Mouse (Mus musculus): ENCODE results near the gene Olfr1278. TPM values are rescaled to one million over a fixed set of nuclear protein-coding genes. Genes with fewer than 3 reads are reported as not detected.
"Not testable (repeated sequence)": the region's sequence is repeated elsewhere in the genome, so short reads cannot be mapped to it uniquely, and the experiment has no call there.

Olfr1278 gene
- not detected in 2 replicates for polyA plus RNA-seq (2016; fragmentation: Nextera tagmentation; extraction: Ambion mirVana)

DNA sequence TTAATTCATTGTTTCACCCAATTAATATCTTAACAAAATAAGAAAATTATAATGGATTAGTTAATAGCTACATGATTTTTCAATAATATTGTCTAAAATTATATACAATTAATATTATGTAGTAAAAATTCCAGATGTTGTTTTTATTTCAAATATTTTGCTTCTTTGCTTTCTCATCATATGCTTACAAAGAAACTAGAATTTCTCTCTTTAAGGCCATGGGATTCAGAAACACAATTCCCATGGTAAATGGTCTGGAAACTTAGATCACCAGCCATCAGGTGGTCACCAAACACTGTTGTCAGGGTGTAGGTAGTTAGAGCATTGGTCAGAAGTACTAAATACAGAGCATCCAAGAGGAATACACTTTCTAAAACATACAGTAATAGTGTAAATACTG lies at the start of gene Olfr1278:
TSS of gene Olfr1278 (plus strand) at position 301 of the 400 bp plus-strand sequence.
- no peak for DNase-seq (ENCODE audit: extremely low spot score, low spot score)
- no peaks in the 10 kb centered on the region for H3K27me3 ChIP-seq (ENCODE audit: poor library complexity, severe bottlenecking)
- no peak within 1 kb of the TSS for H3K27ac ChIP-seq
- H3K4me1 ChIP-seq = no peaks in the 10 kb centered on the region
- H3K36me3 ChIP-seq (replicated peaks) = no peaks in the 10 kb centered on the region
- no peaks in the 10 kb centered on the region for H3K9me3 ChIP-seq
- no peak within 1 kb of the TSS for H3K4me3 ChIP-seq

DNA sequence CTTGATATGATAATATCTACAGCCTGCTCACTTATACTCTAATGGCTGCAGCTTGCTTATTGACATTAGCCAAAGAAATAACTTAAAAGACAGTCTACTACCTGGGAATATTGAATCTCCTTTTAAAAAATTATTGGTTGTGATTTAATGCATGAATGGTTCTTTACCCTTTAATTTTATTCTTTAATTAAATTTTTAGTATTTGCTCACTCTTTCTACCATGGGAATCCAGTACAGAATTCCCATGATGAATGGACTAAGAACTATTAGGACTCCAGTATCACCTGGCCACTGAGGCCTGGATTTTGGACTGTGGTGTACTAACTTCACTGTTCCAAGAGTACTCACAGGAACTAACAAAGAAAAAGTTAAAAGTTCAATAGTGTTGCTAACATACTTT lies 35.7 kb upstream of the Olfr1278 start, which contains the start of gene Olfr1276:
TSS of gene Olfr1276 (plus strand) at position 301 of the 400 bp plus-strand sequence.
- no peak for DNase-seq (ENCODE audit: extremely low spot score, low spot score)
- H3K4me3 ChIP-seq = no peak within 1 kb of the TSS
- H3K27ac ChIP-seq = no peak within 1 kb of the TSS
- H3K36me3 ChIP-seq (replicated peaks) = no peaks in the 10 kb centered on the region
- no peaks in the 10 kb centered on the region for H3K4me1 ChIP-seq
- no peaks in the 10 kb centered on the region for H3K9me3 ChIP-seq
- no peaks in the 10 kb centered on the region for H3K27me3 ChIP-seq (ENCODE audit: poor library complexity, severe bottlenecking)

DNA sequence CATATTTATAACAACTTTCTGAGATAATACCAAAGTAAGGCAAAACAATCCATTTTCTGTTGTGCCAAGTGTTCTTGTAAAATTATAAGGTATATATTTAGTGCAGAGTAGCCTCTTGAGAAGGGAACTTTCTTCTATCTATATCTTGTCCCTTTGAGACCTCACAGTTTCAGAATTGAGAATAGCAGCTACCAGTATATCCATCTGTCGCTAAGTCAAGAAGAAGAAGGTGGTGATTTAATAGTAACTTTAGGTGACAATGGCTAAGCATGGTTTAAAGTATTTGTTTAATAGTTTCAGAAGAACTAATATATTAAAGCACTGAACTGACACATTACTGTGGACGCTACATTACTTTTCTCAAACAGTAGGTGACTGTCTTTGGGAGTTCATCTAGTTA lies 15.9 kb upstream of the Olfr1278 start, which contains the start of gene Olfr1277:
TSS of gene Olfr1277 (minus strand) at position 101 of the 400 bp plus-strand sequence.
- whole genome bisulfite sequencing = 84% methylated on average over 2 of the region's 2 CpGs
- Histone ChIP-seq H3K4me1 (no peaks in the 10 kb centered on the region), H3K27me3 (ENCODE audit: poor library complexity, severe bottlenecking) (no peaks in the 10 kb centered on the region), H3K36me3 (replicated peaks) (no peaks in the 10 kb centered on the region), H3K4me3 (no peak within 1 kb of the TSS), H3K27ac (no peak within 1 kb of the TSS), H3K9me3 (no peaks in the 10 kb centered on the region)
- DNase-seq (ENCODE audit: extremely low spot score, low spot score) = no peak

DNA sequence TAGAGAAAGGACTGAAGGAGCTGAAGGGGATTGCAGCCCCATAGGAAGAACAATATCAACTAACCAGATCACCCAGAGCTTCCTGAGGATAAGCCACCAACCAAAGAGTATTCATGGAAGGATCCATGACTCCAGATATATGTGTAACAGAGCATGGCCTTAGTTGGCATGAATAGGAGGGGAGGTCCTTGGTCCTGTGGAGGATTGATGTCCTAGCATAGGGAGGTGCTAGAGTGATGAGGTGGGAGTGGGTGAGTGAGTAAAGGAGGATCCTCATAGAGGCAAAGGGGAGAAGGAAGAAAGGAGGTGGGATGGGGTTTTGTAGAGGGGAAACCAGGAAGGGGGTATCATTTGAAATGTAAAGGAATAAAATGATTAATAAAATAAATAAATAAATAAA lies 8.6 kb downstream of the Olfr1278 start:
- Histone ChIP-seq H3K9me3 (no peaks in the 10 kb centered on the region), H3K27me3 (ENCODE audit: poor library complexity, severe bottlenecking) (no peaks in the 10 kb centered on the region), H3K4me3 (no peak overlapping the region), H3K27ac (no peak overlapping the region), H3K36me3 (replicated peaks) (no peaks in the 10 kb centered on the region), H3K4me1 (no peaks in the 10 kb centered on the region)
- no peak for DNase-seq (ENCODE audit: extremely low spot score, low spot score)

DNA sequence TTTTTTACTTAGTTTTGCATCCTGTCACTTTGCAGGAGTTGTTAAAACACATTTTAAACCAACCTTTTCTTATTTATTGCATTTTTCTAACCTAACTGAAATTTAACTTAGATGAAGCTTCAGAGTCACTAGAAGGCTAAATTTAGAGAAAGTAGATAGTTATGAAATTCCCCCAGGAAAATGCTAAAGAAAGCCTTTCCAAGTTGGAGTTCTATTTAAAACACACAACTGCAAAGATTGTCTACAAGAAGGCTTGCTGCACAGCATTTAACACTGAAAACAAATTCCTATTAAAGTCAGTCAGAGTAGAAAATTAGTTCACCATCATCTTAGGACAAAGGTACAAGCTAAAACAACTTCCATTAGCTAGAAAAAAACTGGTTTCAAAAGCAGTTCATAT lies 10.4 kb downstream of the Olfr1278 start, which contains the start of gene Olfr1279:
TSS of gene Olfr1279 (plus strand) at position 262 of the 400 bp plus-strand sequence.
- H3K27me3 ChIP-seq (ENCODE audit: poor library complexity, severe bottlenecking) = no peaks in the 10 kb centered on the region
- no peak for DNase-seq (ENCODE audit: extremely low spot score, low spot score)
- H3K9me3 ChIP-seq = no peaks in the 10 kb centered on the region
- no peak within 1 kb of the TSS for H3K27ac ChIP-seq
- no peaks in the 10 kb centered on the region for H3K36me3 ChIP-seq (replicated peaks)
- no peaks in the 10 kb centered on the region for H3K4me1 ChIP-seq
- H3K4me3 ChIP-seq = no peak within 1 kb of the TSS

DNA sequence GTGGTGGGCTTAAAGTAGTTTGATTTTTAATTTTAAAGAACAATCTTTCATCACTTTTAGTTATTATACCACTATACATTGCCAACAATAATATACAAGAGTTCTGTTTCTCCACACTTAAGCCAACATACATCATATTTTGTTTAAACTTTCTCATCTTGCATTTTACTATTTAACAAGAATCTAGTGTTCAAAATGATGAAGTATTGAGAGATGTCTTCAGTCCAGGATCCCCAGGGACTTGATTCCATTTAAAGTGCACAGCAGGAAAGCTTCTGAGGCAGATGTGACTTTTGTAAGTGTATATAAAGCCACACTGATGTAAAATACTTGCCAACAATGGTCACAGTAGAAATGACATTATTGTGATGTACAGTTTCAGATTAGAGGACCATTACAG lies 23.8 kb downstream of the Olfr1278 start, which contains the start of gene Olfr1280:
TSS of gene Olfr1280 (plus strand) at position 301 of the 400 bp plus-strand sequence.
- no peaks in the 10 kb centered on the region for H3K9me3 ChIP-seq
- no peak within 1 kb of the TSS for H3K27ac ChIP-seq
- H3K27me3 ChIP-seq (ENCODE audit: poor library complexity, severe bottlenecking) = no peaks in the 10 kb centered on the region
- H3K4me3 ChIP-seq = no peak within 1 kb of the TSS
- no peaks in the 10 kb centered on the region for H3K4me1 ChIP-seq
- DNase-seq (ENCODE audit: extremely low spot score, low spot score) = no peak
- H3K36me3 ChIP-seq (replicated peaks) = no peaks in the 10 kb centered on the region

DNA sequence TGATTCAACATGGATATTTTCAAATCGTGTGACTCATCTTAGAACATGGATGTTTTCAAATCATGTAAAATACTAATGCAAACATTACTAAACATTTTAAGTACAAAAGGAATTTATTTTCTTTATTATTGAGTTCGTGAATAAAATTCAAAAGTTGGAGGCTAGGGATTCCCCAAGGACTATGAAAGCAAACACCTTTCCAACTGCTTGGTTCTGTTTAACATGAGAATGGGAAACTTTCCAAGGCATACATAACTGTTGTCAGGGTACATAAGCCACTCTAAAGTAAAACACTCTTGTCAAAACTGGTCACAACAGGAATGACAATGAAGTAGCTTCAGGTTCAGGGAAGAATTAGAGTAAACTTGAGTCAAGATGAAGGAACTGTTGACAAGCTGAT lies 36.3 kb downstream of the Olfr1278 start, which contains the start of gene Olfr1281:
TSS of gene Olfr1281 (plus strand) at position 301 of the 400 bp plus-strand sequence.
- no peaks in the 10 kb centered on the region for H3K9me3 ChIP-seq
- H3K4me3 ChIP-seq = no peak within 1 kb of the TSS

DNA sequence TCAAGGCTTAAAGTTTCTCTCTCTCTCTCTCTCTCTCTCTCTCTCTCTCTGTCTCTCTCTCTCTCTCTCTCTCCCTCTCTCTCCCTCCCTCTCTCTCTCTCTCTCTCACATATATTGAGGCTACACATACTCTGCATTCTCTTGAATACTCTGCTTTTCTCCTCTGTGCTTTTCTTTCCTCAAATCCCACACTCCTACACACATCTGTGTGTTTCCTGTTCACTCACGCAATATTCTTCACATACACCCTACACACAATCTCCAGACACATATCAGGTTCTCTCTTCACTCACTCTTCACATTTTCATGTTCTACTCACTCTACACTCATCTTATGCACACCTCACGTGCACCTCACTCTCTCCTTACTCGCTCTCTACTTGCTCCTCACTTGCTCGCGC lies 43.8 kb downstream of the Olfr1278 start:
- H3K27ac ChIP-seq; DNase-seq (ENCODE audit: extremely low spot score, low spot score); H3K36me3 ChIP-seq (replicated peaks); H3K27me3 ChIP-seq (ENCODE audit: poor library complexity, severe bottlenecking); H3K4me3 ChIP-seq; H3K4me1 ChIP-seq; H3K9me3 ChIP-seq: not testable (repeated sequence)
- 92% methylated on average over 5 of the region's 5 CpGs for WGBS

More for the DNA sequence above, 36.3 kb downstream of the Olfr1278 start, which contains the start of gene Olfr1281:
- no peaks in the 10 kb centered on the region for H3K27me3 ChIP-seq (ENCODE audit: poor library complexity, severe bottlenecking)
- DNase-seq (ENCODE audit: extremely low spot score, low spot score) = no peak
- no peak within 1 kb of the TSS for H3K27ac ChIP-seq
- H3K36me3 ChIP-seq (replicated peaks) = no peaks in the 10 kb centered on the region
- 76% methylated on average over 2 of the region's 2 CpGs for WGBS
- H3K4me1 ChIP-seq = no peaks in the 10 kb centered on the region

DNA sequence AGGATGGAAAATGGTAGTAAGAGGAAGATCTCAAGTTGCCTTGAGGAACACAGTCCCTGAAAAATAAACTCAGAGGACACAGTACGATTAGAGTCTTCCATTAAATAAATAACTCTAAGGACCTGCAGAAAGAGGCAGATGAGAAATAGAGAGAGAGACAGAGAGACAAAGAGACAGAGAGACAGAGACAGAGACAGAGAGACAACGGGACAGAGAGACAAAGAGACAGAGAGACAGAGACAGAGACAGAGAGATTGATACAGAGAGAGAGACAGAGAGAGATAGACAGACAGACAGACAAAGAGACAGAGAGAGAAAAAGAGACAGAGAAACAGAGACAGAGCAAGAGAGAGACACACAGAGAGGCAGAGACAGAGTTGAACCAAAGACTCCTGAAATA lies 46.0 kb downstream of the Olfr1278 start, which contains the start of gene Olfr1282:
TSS of gene Olfr1282 (minus strand) at position 101 of the 400 bp plus-strand sequence.
- H3K4me3 ChIP-seq = no peak within 1 kb of the TSS
- no peaks in the 10 kb centered on the region; the same call in 1 of the 2 replicates for H3K9me3 ChIP-seq
- no peaks in the 10 kb centered on the region for H3K36me3 ChIP-seq (replicated peaks)
- no peak for DNase-seq (ENCODE audit: extremely low spot score, low spot score)
- 80% methylated on average over 2 of the region's 2 CpGs for WGBS
- H3K27me3 ChIP-seq (ENCODE audit: poor library complexity, severe bottlenecking) = no peaks in the 10 kb centered on the region
- H3K4me1 ChIP-seq = no peaks in the 10 kb centered on the region
- H3K27ac ChIP-seq = no peak within 1 kb of the TSS

Other genes with a start within 250 kb of the Olfr1278 start
- not detected in 2 replicates for gene Gm13941, start 184.2 kb upstream of the Olfr1278 start, polyA plus RNA-seq (2016; fragmentation: Nextera tagmentation; extraction: Ambion mirVana)
- not detected in 2 replicates for gene Gm15130, start 137.2 kb upstream of the Olfr1278 start, polyA plus RNA-seq (2016; fragmentation: Nextera tagmentation; extraction: Ambion mirVana)
- not detected in 2 replicates for gene 4930430A15Rik, start 60.5 kb upstream of the Olfr1278 start, polyA plus RNA-seq (2016; fragmentation: Nextera tagmentation; extraction: Ambion mirVana)
- not detected in 2 replicates for gene Olfr1275, start 54.9 kb upstream of the Olfr1278 start, polyA plus RNA-seq (2016; fragmentation: Nextera tagmentation; extraction: Ambion mirVana)
- not detected in 2 replicates for gene Olfr1276, start 35.6 kb upstream of the Olfr1278 start, polyA plus RNA-seq (2016; fragmentation: Nextera tagmentation; extraction: Ambion mirVana)
- gene Olfr1277, start 16.0 kb upstream of the Olfr1278 start, polyA plus RNA-seq (2016; fragmentation: Nextera tagmentation; extraction: Ambion mirVana) = not detected in 2 replicates
- gene Olfr1279, start 10.5 kb downstream of the Olfr1278 start, polyA plus RNA-seq (2016; fragmentation: Nextera tagmentation; extraction: Ambion mirVana) = 0.04 TPM in 1 of 2 replicates, not detected in the other
- gene Olfr1280, start 23.9 kb downstream of the Olfr1278 start, polyA plus RNA-seq (2016; fragmentation: Nextera tagmentation; extraction: Ambion mirVana) = not detected in 2 replicates
- not detected in 2 replicates for gene Olfr1281, start 36.4 kb downstream of the Olfr1278 start, polyA plus RNA-seq (2016; fragmentation: Nextera tagmentation; extraction: Ambion mirVana)
- gene Olfr1282, start 45.9 kb downstream of the Olfr1278 start, polyA plus RNA-seq (2016; fragmentation: Nextera tagmentation; extraction: Ambion mirVana) = not detected in 2 replicates
- not detected in 2 replicates for gene Olfr1283, start 76.7 kb downstream of the Olfr1278 start, polyA plus RNA-seq (2016; fragmentation: Nextera tagmentation; extraction: Ambion mirVana)
- gene Olfr1284, start 85.4 kb downstream of the Olfr1278 start, polyA plus RNA-seq (2016; fragmentation: Nextera tagmentation; extraction: Ambion mirVana) = not detected in 2 replicates
- not detected in 2 replicates for gene Olfr1286, start 133.0 kb downstream of the Olfr1278 start, polyA plus RNA-seq (2016; fragmentation: Nextera tagmentation; extraction: Ambion mirVana)
- not detected in 2 replicates for gene Olfr1287, start 159.0 kb downstream of the Olfr1278 start, polyA plus RNA-seq (2016; fragmentation: Nextera tagmentation; extraction: Ambion mirVana)
- gene Olfr1288, start 184.0 kb downstream of the Olfr1278 start, polyA plus RNA-seq (2016; fragmentation: Nextera tagmentation; extraction: Ambion mirVana) = not detected in 2 replicates
- not detected in 2 replicates for gene Olfr1289, start 190.7 kb downstream of the Olfr1278 start, polyA plus RNA-seq (2016; fragmentation: Nextera tagmentation; extraction: Ambion mirVana)
- not detected in 2 replicates for gene Olfr1290, start 203.7 kb downstream of the Olfr1278 start, polyA plus RNA-seq (2016; fragmentation: Nextera tagmentation; extraction: Ambion mirVana)
- gene Olfr1291-ps1, start 207.0 kb downstream of the Olfr1278 start, polyA plus RNA-seq (2016; fragmentation: Nextera tagmentation; extraction: Ambion mirVana) = not detected in 2 replicates
- not detected in 2 replicates for gene Olfr1293-ps, start 235.1 kb downstream of the Olfr1278 start, polyA plus RNA-seq (2016; fragmentation: Nextera tagmentation; extraction: Ambion mirVana)